Mouse (Mus musculus) liver, adult (tissue): ENCODE measurements around the gene Usp18.
A peak's percentile ranks its signal among the peaks of the same experiment; 100 is the strongest.

Source experiments
- GATA4 ChIP-seq: IDR thresholded peaks from 2 replicates; pipeline ENCODE4 v1.6.1; 2014; ENCODE audit warnings: mild to moderate bottlenecking, low read length; ENCODE audit not compliant: insufficient replicate concordance

The Usp18 gene

DNA sequence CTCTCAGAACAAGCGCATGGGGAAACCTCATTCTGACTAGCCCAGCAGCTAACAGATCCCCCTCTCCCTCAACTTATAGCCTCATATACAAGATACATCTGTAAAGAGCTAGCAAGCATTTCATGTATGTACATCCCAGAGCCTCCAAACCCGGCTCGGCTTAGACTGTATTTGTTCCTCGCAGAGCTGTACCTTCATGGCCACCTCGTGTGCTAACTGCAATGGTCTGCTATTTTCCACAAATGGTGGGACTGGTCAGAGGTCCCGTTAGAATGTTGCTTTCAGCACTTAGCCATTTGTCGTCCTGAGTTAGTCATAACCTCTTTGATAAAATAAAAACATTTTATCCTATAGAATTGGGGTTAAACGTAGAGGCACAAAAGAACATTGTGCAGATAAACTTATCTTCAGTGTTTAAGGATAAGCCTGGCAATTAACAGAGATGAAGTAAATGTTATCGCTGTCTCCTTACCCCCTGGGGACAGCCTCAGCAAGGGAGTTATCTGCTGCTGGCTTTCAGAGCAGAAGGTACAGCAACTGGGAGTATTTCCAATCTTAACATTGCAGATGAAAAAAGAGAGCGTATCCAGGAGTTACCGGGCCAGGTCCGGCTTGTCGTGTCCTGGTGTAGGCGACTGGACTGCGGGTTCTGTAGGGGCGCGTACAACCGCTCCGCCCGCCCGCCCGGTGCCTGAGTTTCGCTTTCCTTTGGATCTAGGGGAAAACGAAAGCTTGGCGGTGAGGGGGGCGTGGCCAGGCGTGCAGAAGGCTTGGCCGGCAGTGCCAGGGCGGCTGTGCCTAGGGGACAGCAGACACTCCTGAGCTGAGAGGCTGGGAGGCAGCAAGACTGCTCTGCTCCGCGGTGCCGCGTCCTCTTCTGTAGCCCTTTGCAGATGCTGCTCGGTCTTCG, at the start of gene Usp18:
Gene Usp18, plus strand, starts transcription at position 780 of the 910 bp plus-strand sequence.
- TF ChIP-seq GATA4: peak; percentile 57; the same call in 1 of the 2 replicates

GRCm38 (mm10) chr6:121197807-121198365, 47.8 kb upstream of the Usp18 start:
- no peak for TF ChIP-seq GATA4

GRCm38 (mm10) chr6:121200458-121200857, 45.2 kb upstream of the Usp18 start:
- no peak for TF ChIP-seq GATA4

DNA sequence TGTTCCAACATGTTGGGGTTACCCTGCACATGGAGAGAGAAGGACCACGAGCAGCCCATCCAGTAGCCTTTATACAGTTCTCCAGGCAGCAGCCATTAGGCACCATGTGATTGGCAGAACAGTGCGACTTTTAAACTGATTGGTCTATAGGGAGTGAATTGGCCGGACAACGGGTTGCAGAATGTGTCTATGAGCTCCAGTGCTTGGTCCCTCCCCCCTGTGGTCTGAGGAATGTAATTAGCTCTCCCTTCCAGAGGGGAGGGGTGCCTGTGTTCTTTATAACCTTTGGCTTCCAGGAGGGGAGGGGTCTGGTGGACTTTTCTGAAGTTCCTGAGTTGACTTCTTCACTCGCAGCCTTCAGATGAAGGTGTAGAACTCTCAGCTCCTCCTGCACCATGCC, 43.7 kb upstream of the Usp18 start:
- TF ChIP-seq GATA4: no peak

DNA sequence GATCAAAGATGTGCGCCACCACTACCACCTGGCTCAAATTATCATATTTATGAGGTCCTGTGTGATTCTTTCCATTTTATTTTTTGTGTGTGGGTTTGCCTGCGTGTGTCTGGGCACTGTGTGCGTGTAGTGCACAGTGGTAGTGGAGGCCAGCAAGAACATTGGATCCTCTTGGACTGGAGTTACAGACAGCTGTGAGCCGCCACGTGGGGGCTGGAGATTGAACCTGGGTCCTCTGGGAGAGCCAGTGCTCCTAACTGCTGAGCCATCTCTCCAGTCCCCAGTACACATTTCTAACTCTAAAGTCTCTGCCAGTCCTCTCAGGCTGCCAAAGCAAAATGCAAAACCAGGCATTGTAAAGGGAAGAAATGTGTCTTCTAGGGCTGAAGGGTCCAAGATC, 39.2 kb upstream of the Usp18 start:
- no peak for TF ChIP-seq GATA4

- no peak for TF ChIP-seq GATA4
Measured at GRCm38 (mm10) chr6:121209584-121209983, 36.1 kb upstream of the Usp18 start.

GRCm38 (mm10) chr6:121210149-121210925, 35.4 kb upstream of the Usp18 start, which contains the start of gene Tuba8:
TSS of gene Tuba8 (plus strand) at chr6:121210696.
- no peak for TF ChIP-seq GATA4

- TF ChIP-seq GATA4: no peak
Measured at GRCm38 (mm10) chr6:121210926-121211289, 34.8 kb upstream of the Usp18 start.

GRCm38 (mm10) chr6:121211743-121212142, 34.0 kb upstream of the Usp18 start:
- TF ChIP-seq GATA4: no peak

DNA sequence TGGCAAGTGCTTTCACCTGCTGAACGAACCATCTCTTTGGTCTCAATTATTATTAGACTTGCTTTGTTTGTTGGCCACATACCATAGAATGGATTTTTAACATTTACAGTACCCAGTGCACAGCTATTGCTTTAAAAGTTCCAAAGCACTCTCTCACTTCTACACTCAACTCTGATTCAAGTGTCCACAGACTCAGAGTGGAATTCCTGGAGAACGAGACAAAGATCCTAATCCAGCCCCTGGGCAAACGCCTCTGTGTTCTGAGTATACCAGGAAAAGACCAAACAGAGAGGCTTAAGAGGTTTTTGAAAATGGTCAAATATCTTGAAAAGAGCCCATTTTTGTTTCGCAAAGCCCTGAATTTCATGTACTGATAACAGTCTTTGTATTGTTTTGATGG, 32.7 kb upstream of the Usp18 start:
- TF ChIP-seq GATA4: no peak

DNA sequence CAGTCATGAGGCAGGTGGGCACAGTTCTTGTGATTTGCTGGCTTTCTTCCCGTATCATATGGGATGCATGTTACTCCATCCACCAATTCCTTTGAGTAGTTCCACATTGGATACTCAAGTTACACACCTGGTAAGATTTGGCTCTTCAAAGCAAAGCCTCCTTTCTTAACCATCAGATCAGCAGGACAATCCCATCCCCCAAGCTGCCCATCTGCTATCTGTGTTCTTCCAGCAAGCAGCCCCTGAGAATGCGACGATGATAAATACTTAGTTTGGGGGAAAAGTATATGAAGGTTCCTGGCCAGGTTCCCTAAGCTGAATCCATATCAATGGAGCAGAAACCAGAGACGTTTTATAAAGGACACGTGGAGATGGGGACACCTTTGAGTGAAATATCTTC, 31.5 kb upstream of the Usp18 start:
- TF ChIP-seq GATA4: no peak

DNA sequence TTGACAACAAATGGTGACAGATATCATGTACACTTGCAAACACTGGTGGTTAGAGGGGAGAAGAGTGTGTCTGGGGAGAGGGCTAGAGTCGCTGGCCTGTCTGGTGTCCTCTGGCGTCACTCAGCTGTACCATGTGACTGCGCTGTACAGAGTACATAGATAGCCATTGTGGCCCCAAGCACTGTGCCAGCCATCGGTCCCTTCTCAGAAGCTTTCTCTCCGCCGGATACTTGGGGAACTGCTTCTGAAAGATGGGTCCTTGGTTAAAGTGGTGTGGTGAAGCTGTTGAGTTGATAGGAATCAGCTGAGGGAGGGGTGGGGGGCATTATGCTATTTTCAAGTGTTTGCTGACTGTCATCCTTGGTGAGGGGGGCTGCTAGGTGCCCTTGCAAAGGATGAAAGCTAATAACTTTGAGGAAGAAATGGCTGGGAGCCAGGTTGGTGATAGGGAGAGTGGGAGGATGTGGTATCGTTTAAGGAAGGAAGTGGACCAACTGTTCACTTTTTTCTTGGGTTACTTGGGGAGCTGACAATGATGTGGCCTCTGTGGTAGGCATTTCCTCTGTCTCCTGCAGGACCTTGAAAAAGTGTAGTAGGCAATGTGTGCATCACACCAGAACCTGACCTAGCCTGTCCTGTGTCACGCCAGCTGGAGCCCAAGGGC, 30.9 kb upstream of the Usp18 start:
- no peak for TF ChIP-seq GATA4

GRCm38 (mm10) chr6:121215336-121215735, 30.4 kb upstream of the Usp18 start:
- TF ChIP-seq GATA4: no peak

- TF ChIP-seq GATA4: no peak
Measured at GRCm38 (mm10) chr6:121215896-121216295, 29.8 kb upstream of the Usp18 start.

DNA sequence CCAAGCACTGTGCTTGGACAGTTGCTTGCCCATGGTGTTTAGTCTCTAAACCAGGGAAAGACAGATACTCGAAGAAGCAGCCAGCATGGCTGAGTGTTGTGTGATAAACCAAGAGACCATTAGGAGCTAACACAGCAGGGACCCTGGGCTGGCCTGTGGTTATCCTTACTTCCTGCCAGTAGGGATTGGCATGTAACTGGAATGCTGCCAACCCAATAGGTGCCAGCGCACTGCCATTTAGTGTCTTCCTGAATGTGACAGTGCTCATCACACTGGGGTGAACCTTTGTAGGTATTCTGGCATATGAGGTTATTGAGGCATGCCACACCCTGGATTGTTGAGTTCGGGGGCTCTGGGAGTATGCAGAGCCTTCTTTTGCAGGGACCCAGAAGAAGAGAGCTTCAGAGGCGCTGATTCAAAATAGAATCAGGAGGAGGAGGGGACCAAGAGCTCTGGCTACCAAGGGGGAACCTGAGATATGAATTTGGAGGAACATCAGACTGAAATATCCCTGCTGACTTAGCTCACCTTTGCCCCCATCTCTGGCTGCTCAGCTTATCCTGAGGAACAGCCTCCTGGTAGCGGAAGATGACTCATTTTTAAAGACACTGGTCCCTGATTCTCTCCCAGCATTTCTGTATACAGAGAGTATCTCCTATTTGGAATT, 29.0 kb upstream of the Usp18 start:
- no peak; the same call in 1 of the 2 replicates for TF ChIP-seq GATA4
